Mouse (Mus musculus) lung, postnatal 10 days (tissue): ENCODE measurements around the gene Smu1.

ENCODE experiments used
- DNase-seq: peaks from one replicate; pipeline ENCODE4 v3.0.0; 2021

Gene Smu1

GRCm38 (mm10) chr4:40757780-40758420 is at the start of gene Smu1:
Gene Smu1 (minus strand): TSS chr4:40757923.
- peak; percentile 97 for DNase-seq

- DNase-seq: no peak
Observed at GRCm38 (mm10) chr4:40807382-40807781, 49.7 kb upstream of the Smu1 start.

GRCm38 (mm10) chr4:40805401-40805800 is 47.7 kb upstream of the Smu1 start:
- no peak for DNase-seq

GRCm38 (mm10) chr4:40802787-40803186 is 45.1 kb upstream of the Smu1 start:
- DNase-seq: no peak

GRCm38 (mm10) chr4:40801908-40802307 is 44.2 kb upstream of the Smu1 start:
- DNase-seq: no peak

- no peak for DNase-seq
Observed at GRCm38 (mm10) chr4:40800873-40801272, 43.1 kb upstream of the Smu1 start.

- peak; percentile 47 for DNase-seq
Observed at GRCm38 (mm10) chr4:40798833-40799555, 41.3 kb upstream of the Smu1 start.

- no peak for DNase-seq
Observed at GRCm38 (mm10) chr4:40795761-40796160, 38.0 kb upstream of the Smu1 start.

- no peak for DNase-seq
Observed at GRCm38 (mm10) chr4:40794320-40794719, 36.6 kb upstream of the Smu1 start.

GRCm38 (mm10) chr4:40791176-40791575 is 33.5 kb upstream of the Smu1 start:
- DNase-seq: no peak

- no peak for DNase-seq
Observed at GRCm38 (mm10) chr4:40786578-40786977, 28.9 kb upstream of the Smu1 start.

- no peak for DNase-seq
Observed at GRCm38 (mm10) chr4:40785620-40786166, 28.0 kb upstream of the Smu1 start.

- peak; percentile 64 for DNase-seq
Observed at GRCm38 (mm10) chr4:40784556-40785169, 26.9 kb upstream of the Smu1 start.

- no peak for DNase-seq
Observed at GRCm38 (mm10) chr4:40783049-40783448, 25.3 kb upstream of the Smu1 start.

- DNase-seq: no peak
Observed at GRCm38 (mm10) chr4:40781797-40782495, 24.2 kb upstream of the Smu1 start.

GRCm38 (mm10) chr4:40781143-40781542 is 23.4 kb upstream of the Smu1 start:
- DNase-seq: peak; percentile 78

- DNase-seq: peak; percentile 13
Observed at GRCm38 (mm10) chr4:40778656-40779055, 20.9 kb upstream of the Smu1 start.

- DNase-seq: peak; percentile 29
Observed at GRCm38 (mm10) chr4:40777116-40777515, 19.4 kb upstream of the Smu1 start.

- peak; percentile 25 for DNase-seq
Observed at GRCm38 (mm10) chr4:40776416-40776815, 18.7 kb upstream of the Smu1 start.

- DNase-seq: peak; percentile 92
Observed at GRCm38 (mm10) chr4:40774279-40775259, 16.8 kb upstream of the Smu1 start.

GRCm38 (mm10) chr4:40759876-40760275 is 2.2 kb upstream of the Smu1 start:
- no peak for DNase-seq
